Mouse (Mus musculus) liver, adult 2 months (tissue): ENCODE measurements around the gene Actg2. TPM values are rescaled to one million over a fixed set of nuclear protein-coding genes. Genes with fewer than 3 reads are reported as not detected.
A peak's percentile ranks its signal among the peaks of the same experiment; 100 is the strongest.

Experiments
- DNase-seq: peaks from one replicate; pipeline ENCODE4 v3.0.0-alpha.2; 2011; ENCODE audit warnings: low read depth, low spot score; ENCODE audit errors: extremely low read depth
- H3K27ac ChIP-seq: fragments of 200-500 bp; replicated peaks from 2 replicates; pipeline ENCODE4 v1.5.1; 2012; ENCODE audit warnings: low read depth, mild to moderate bottlenecking, control low read depth, inconsistent platforms, low read length; ENCODE audit not compliant: insufficient read depth
- H3K27me3 ChIP-seq: fragments of 200-500 bp; 2 replicates; pipeline ENCODE4 v1.6.1; 2012; ENCODE audit warnings: mild to moderate bottlenecking, moderate library complexity, low read length, inconsistent platforms; ENCODE audit not compliant: control insufficient read depth, insufficient read depth
- H3K36me3 ChIP-seq: fragments of 200-500 bp; 2 replicates; pipeline ENCODE4 v1.6.1; 2012; ENCODE audit warnings: low read length, inconsistent platforms; ENCODE audit not compliant: control insufficient read depth, insufficient read depth
- H3K4me1 ChIP-seq: fragments of 200-500 bp; 2 replicates; pipeline ENCODE4 v1.6.1; 2011; ENCODE audit warnings: low read length; ENCODE audit not compliant: control insufficient read depth, insufficient read depth
- H3K4me3 ChIP-seq: fragments of 200-500 bp; 2 replicates; pipeline ENCODE4 v1.5.1; 2011; ENCODE audit warnings: low read depth, mild to moderate bottlenecking, control low read depth, low read length, moderate library complexity; ENCODE audit not compliant: insufficient read depth
- H3K79me2 ChIP-seq: fragments of 200-500 bp; 2 replicates; pipeline ENCODE4 v1.6.1; 2012; ENCODE audit warnings: inconsistent platforms, mild to moderate bottlenecking, low read length, moderate library complexity; ENCODE audit not compliant: control insufficient read depth, insufficient read depth
- H3K9ac ChIP-seq: fragments of 200-500 bp; 2 replicates; pipeline ENCODE4 v1.6.1; 2012; ENCODE audit warnings: low read depth, mild to moderate bottlenecking, control low read depth, inconsistent platforms, low read length
- CTCF ChIP-seq: fragments of 200-500 bp; IDR thresholded peaks from 2 replicates; pipeline ENCODE4 v1.5.1; 2011; ENCODE audit warnings: low read depth, low read length, control low read depth
- POLR2A ChIP-seq: fragments of 200-500 bp; IDR thresholded peaks from 2 replicates; pipeline ENCODE4 v1.6.1; 2011; ENCODE audit warnings: low read length, control low read depth; ENCODE audit not compliant: insufficient read depth; ENCODE audit errors: extremely low read depth
- WGBS: fragments of 180-500 bp; shearing (Covaris S2); methylation state at CpG from one replicate; pipeline ENCODE4 v1.1.7; 2018; 5-methylcytosine and 5-hydroxymethylcytosine counted together
- polyA plus RNA-seq: library from polyadenylated mRNA; depleted of rRNA; stranded (reverse); fragments of >200 nt; gene quantifications from 2 replicates; pipeline ENCODE4 v1.2.3, GENCODE M21; 2012
- total RNA-seq: library from RNA; depleted of rRNA; stranded (reverse); fragments of >200 nt; gene quantifications from 2 replicates; pipeline ENCODE4 v1.2.3, GENCODE M21; 2014

Actg2 gene
- total and polyA plus RNA-seq, 2 experiments = 0.28 to 1.1 TPM

- Histone ChIP-seq H3K9ac (no peak overlapping the region), H3K27ac (no peak overlapping the region), H3K27me3 (no peaks in the 10 kb centered on the region), H3K4me1 (no peaks in the 10 kb centered on the region; the same call in 1 of the 2 replicates), H3K36me3 (peaks cover 5% of the 10 kb centered on the region; the same call in 1 of the 2 replicates), H3K4me3 (no peak overlapping the region), H3K79me2 (no peaks in the 10 kb centered on the region)
- TF ChIP-seq POLR2A (no peak), CTCF (no peak)
- WGBS = 93% methylated on average over 6 of the region's 6 CpGs
- DNase-seq = no peak
Measured at GRCm38 (mm10) chr6:83480019-83480655, 55.9 kb downstream of the Actg2 start.

GRCm38 (mm10) chr6:83479193-83479592, 56.9 kb downstream of the Actg2 start:
- TF ChIP-seq CTCF (no peak), POLR2A (no peak)
- no peak for DNase-seq
- WGBS = 59% methylated on average over 2 of the region's 2 CpGs
- Histone ChIP-seq H3K36me3 (peaks cover 5% of the 10 kb centered on the region; the same call in 1 of the 2 replicates), H3K27ac (no peak overlapping the region), H3K27me3 (no peaks in the 10 kb centered on the region), H3K79me2 (no peaks in the 10 kb centered on the region), H3K4me3 (no peak overlapping the region), H3K9ac (no peak overlapping the region), H3K4me1 (no peaks in the 10 kb centered on the region; the same call in 1 of the 2 replicates)

GRCm38 (mm10) chr6:83478628-83479027, 57.4 kb downstream of the Actg2 start:
- DNase-seq = no peak

GRCm38 (mm10) chr6:83478217-83478616, 57.8 kb downstream of the Actg2 start:
- Histone ChIP-seq H3K4me1 (no peaks in the 10 kb centered on the region; the same call in 1 of the 2 replicates), H3K27me3 (no peaks in the 10 kb centered on the region), H3K4me3 (no peak overlapping the region), H3K79me2 (no peaks in the 10 kb centered on the region), H3K27ac (no peak overlapping the region), H3K9ac (no peak overlapping the region), H3K36me3 (peaks cover 5% of the 10 kb centered on the region; the same call in 1 of the 2 replicates)
- peak; percentile 15 for DNase-seq
- WGBS = 73% methylated on average over 4 of the region's 4 CpGs
- TF ChIP-seq POLR2A (no peak), CTCF (no peak)

More at GRCm38 (mm10) chr6:83478628-83479027, 57.4 kb downstream of the Actg2 start:
- Histone ChIP-seq H3K79me2 (no peaks in the 10 kb centered on the region), H3K4me1 (no peaks in the 10 kb centered on the region; the same call in 1 of the 2 replicates), H3K4me3 (no peak overlapping the region), H3K36me3 (peaks cover 5% of the 10 kb centered on the region; the same call in 1 of the 2 replicates), H3K27ac (no peak overlapping the region), H3K27me3 (no peaks in the 10 kb centered on the region), H3K9ac (no peak overlapping the region)
- TF ChIP-seq POLR2A (no peak), CTCF (no peak)
- WGBS = 94% methylated on average over 7 of the region's 7 CpGs

- H3K27ac ChIP-seq = no peak overlapping the region
- no peaks in the 10 kb centered on the region for H3K79me2 ChIP-seq
- WGBS = 60% methylated on average over 7 of the region's 7 CpGs
- TF ChIP-seq POLR2A = no peak
- no peak for TF ChIP-seq CTCF
- H3K36me3 ChIP-seq = peaks cover 2% of the 10 kb centered on the region; the same call in 1 of the 2 replicates
- DNase-seq = peak; percentile 33
- peaks cover 3% of the 10 kb centered on the region for H3K4me1 ChIP-seq
- H3K27me3 ChIP-seq = no peaks in the 10 kb centered on the region
- H3K4me3 ChIP-seq = no peak overlapping the region
- no peak overlapping the region for H3K9ac ChIP-seq
Measured at GRCm38 (mm10) chr6:83475431-83475830, 60.6 kb downstream of the Actg2 start.

DNA sequence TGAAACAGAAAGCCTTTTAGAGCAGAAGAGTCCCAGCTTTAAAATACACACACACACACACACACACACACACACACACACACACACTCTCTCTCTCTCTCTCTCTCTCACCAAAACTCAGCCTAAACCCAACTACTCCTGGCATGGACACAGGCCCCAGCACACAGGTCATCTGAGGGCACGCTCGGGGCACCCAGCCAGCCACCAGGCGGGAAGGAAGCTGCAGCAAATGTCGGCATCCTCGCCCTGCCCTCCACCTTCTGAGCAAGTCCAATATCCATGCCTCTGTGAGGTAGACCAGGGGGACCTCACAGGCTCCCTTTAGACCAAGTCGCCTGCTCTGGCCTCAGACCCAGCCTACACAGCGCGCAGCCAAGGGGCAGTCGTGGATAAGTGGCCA, 62.8 kb downstream of the Actg2 start:
- Histone ChIP-seq H3K4me1 (peaks cover 3% of the 10 kb centered on the region), H3K9ac (no peak overlapping the region), H3K79me2 (no peaks in the 10 kb centered on the region), H3K27ac (no peak overlapping the region), H3K4me3 (no peak overlapping the region), H3K36me3 (no peaks in the 10 kb centered on the region), H3K27me3 (no peaks in the 10 kb centered on the region)
- 43% methylated on average over 9 of the region's 9 CpGs for WGBS
- peak; percentile 26 for DNase-seq
- TF ChIP-seq POLR2A = no peak
- no peak for TF ChIP-seq CTCF
